Mouse (Mus musculus): ENCODE data around the gene Eif4e2.

- TF ChIP-seq GATA1 (IDR thresholded peaks at IDR 0.05; ENCODE audit: low read length): no peak
- TF ChIP-seq TAL1 (IDR thresholded peaks at IDR 0.05; ENCODE audit: low read length): no peak
These were observed 42.4 kb upstream of the Eif4e2 start for GRCm38 (mm10) chr1:87171312-87171711.

All from erythroblast, embryonic 14.5 days (primary cell).